Mouse (Mus musculus) heart, postnatal 10 days (tissue): ENCODE data around the gene Nipal1. TPM values are rescaled to one million over a fixed set of nuclear protein-coding genes. Genes with fewer than 3 reads are reported as not detected.

Experiments
- DNase-seq, 2 experiments: peaks; one replicate each; pipeline ENCODE4 v3.0.0; 2021
- intact Hi-C: fragments of 180-260 bp; cut with DNase I; formaldehyde crosslinking; loops from one replicate; pipeline ENCODE4 v1.15.1; 2025
- total RNA-seq, 2 experiments: library from RNA; stranded (reverse); gene quantifications; 2 replicates each; pipeline ENCODE4 v1.2.3; 2021

The Nipal1 gene
- total RNA-seq, 2 experiments from 2014 or later, result not detected

GRCm38 (mm10) chr5:72664126-72664525 lies 16.5 kb downstream of the Nipal1 start:
- intact Hi-C loops, result loop anchor here (2.0 kb wide), 1 partner anchor 47 kb away; no protein-coding TSS in a partner anchor
- DNase-seq, result no peak

- intact Hi-C loops, result loop anchor here (2.0 to 5.0 kb wide), 2 partner anchors 46 to 92 kb away; no protein-coding TSS in a partner anchor
- DNase-seq, result no peak
Observed at GRCm38 (mm10) chr5:72664854-72665253, 17.3 kb downstream of the Nipal1 start.

GRCm38 (mm10) chr5:72665281-72665680 lies 17.7 kb downstream of the Nipal1 start:
- DNase-seq, result peak; percentile 50 to 70
- intact Hi-C loops, result loop anchor here (2.0 to 5.0 kb wide), 2 partner anchors 46 to 92 kb away; no protein-coding TSS in a partner anchor

GRCm38 (mm10) chr5:72666428-72666827 lies 18.8 kb downstream of the Nipal1 start:
- no peak for DNase-seq
- intact Hi-C loops, result loop anchor here (5.0 kb wide), 1 partner anchor 91 kb away; no protein-coding TSS in a partner anchor

- no peak for DNase-seq
- intact Hi-C loops, result loop anchor here (5.0 kb wide), 1 partner anchor 89 kb away; no protein-coding TSS in a partner anchor
Observed at GRCm38 (mm10) chr5:72668351-72668750, 20.8 kb downstream of the Nipal1 start.

GRCm38 (mm10) chr5:72671017-72671699 lies 23.6 kb downstream of the Nipal1 start:
- intact Hi-C loops, result no loop called here

GRCm38 (mm10) chr5:72674994-72675542 lies 27.5 kb downstream of the Nipal1 start:
- no peak for DNase-seq
- intact Hi-C loops, result no loop called here

More at GRCm38 (mm10) chr5:72671017-72671699, 23.6 kb downstream of the Nipal1 start:
- no peak for DNase-seq

GRCm38 (mm10) chr5:72681451-72681850 lies 33.9 kb downstream of the Nipal1 start:
- intact Hi-C loops, result no loop called here

GRCm38 (mm10) chr5:72689556-72689955 lies 42.0 kb downstream of the Nipal1 start:
- intact Hi-C loops, result no loop called here
- no peak for DNase-seq

More at GRCm38 (mm10) chr5:72681451-72681850, 33.9 kb downstream of the Nipal1 start:
- DNase-seq, result no peak

- intact Hi-C loops, result no loop called here
Observed at GRCm38 (mm10) chr5:72690516-72690915, 42.9 kb downstream of the Nipal1 start.

GRCm38 (mm10) chr5:72694684-72695083 lies 47.1 kb downstream of the Nipal1 start:
- intact Hi-C loops, result no loop called here

More at GRCm38 (mm10) chr5:72690516-72690915, 42.9 kb downstream of the Nipal1 start:
- DNase-seq, result no peak

GRCm38 (mm10) chr5:72696491-72696890 lies 48.9 kb downstream of the Nipal1 start:
- DNase-seq, result no peak
- intact Hi-C loops, result no loop called here

More at GRCm38 (mm10) chr5:72694684-72695083, 47.1 kb downstream of the Nipal1 start:
- no peak for DNase-seq

- intact Hi-C loops, result no loop called here
- DNase-seq, result no peak
Observed at GRCm38 (mm10) chr5:72698343-72698742, 50.7 kb downstream of the Nipal1 start.

GRCm38 (mm10) chr5:72698818-72699499 lies 51.4 kb downstream of the Nipal1 start:
- intact Hi-C loops, result no loop called here

GRCm38 (mm10) chr5:72699500-72699818 lies 51.9 kb downstream of the Nipal1 start:
- intact Hi-C loops, result no loop called here
- DNase-seq, result peak in 1 of 2 experiments; percentile 21

More at GRCm38 (mm10) chr5:72698818-72699499, 51.4 kb downstream of the Nipal1 start:
- no peak for DNase-seq

GRCm38 (mm10) chr5:72702202-72702601 lies 54.6 kb downstream of the Nipal1 start:
- intact Hi-C loops, result loop anchor here (10.0 kb wide), 1 partner anchor 197 kb away; the partner anchor contains the start of gene Corin

GRCm38 (mm10) chr5:72706095-72706494 lies 58.5 kb downstream of the Nipal1 start:
- DNase-seq, result no peak
- intact Hi-C loops, result loop anchor here (10.0 kb wide), 1 partner anchor 201 kb away; the partner anchor contains the start of gene Corin

More at GRCm38 (mm10) chr5:72702202-72702601, 54.6 kb downstream of the Nipal1 start:
- no peak for DNase-seq

- no peak for DNase-seq
- intact Hi-C loops, result loop anchor here (10.0 kb wide), 1 partner anchor 202 kb away; the partner anchor contains the start of gene Corin
Observed at GRCm38 (mm10) chr5:72706722-72707121, 59.1 kb downstream of the Nipal1 start.

- no peak for DNase-seq
- intact Hi-C loops, result loop anchor here (2.0 to 10.0 kb wide), 2 partner anchors 205 to 359 kb away; partner anchors contain the start of gene Corin
Observed at GRCm38 (mm10) chr5:72709451-72709850, 61.9 kb downstream of the Nipal1 start.

GRCm38 (mm10) chr5:72709976-72710375 lies 62.4 kb downstream of the Nipal1 start:
- DNase-seq, result no peak
- intact Hi-C loops, result loop anchor here (2.0 to 10.0 kb wide), 3 partner anchors 45 to 359 kb away; partner anchors contain the start of gene Corin
